Mouse (Mus musculus) erythroblast, adult 5-6 weeks (primary cell): ENCODE results near the gene Nim1k. TPM values are rescaled to one million over a fixed set of nuclear protein-coding genes. Genes with fewer than 3 reads are reported as not detected.
A peak's percentile ranks its signal among the peaks of the same experiment; 100 is the strongest.

ENCODE experiments used
- ATAC-seq: replicated peaks from 2 replicates; pipeline ENCODE4 v1.8.0; 2016; ENCODE audit warnings: moderate number of reproducible peaks, mild to moderate bottlenecking, moderate TSS enrichment, inconsistent platforms; ENCODE audit not compliant: poor library complexity, low FRiP score, severe bottlenecking
- total RNA-seq, 2 experiments: library from RNA; stranded (forward) in 1 of 2; stranded (reverse) in 1 of 2; fragments of 150-400 nt in 1 of 2; fragments of 200-764, 138-1000 nt in 1 of 2; gene quantifications; 2 replicates each; pipeline versions ENCODE4 v1.2.3 to v1.2.4; 2015 to 2017; ENCODE audit warnings: low replicate concordance in 2 of 2

Nim1k gene
- total RNA-seq (2015; ENCODE audit: low replicate concordance), result not detected in 2 replicates
- total RNA-seq (2017; ENCODE audit: low replicate concordance), result not detected in 2 replicates

GRCm38 (mm10) chr13:119755681-119756471 lies at the start of gene Nim1k:
Gene Nim1k, minus strand, starts transcription at chr13:119755882.
- ATAC-seq, result no peak; the same call in 1 of the 2 replicates

GRCm38 (mm10) chr13:119797656-119798055 lies 42.0 kb upstream of the Nim1k start:
- no peak for ATAC-seq

GRCm38 (mm10) chr13:119792791-119793404 lies 37.2 kb upstream of the Nim1k start:
- no peak for ATAC-seq

GRCm38 (mm10) chr13:119791580-119792135 lies 36.0 kb upstream of the Nim1k start:
- no peak for ATAC-seq

GRCm38 (mm10) chr13:119790761-119791579 lies 35.3 kb upstream of the Nim1k start, which contains the start of gene Zfp131:
Gene Zfp131, minus strand, starts transcription at chr13:119790889.
- ATAC-seq, result peak; percentile 96

GRCm38 (mm10) chr13:119789851-119790717 lies 34.4 kb upstream of the Nim1k start:
- ATAC-seq, result peak; percentile 39

GRCm38 (mm10) chr13:119783581-119783980 lies 27.9 kb upstream of the Nim1k start:
- ATAC-seq, result no peak

- no peak for ATAC-seq
Measured at GRCm38 (mm10) chr13:119768541-119768940, 12.9 kb upstream of the Nim1k start.

GRCm38 (mm10) chr13:119766480-119766879 lies 10.8 kb upstream of the Nim1k start:
- no peak for ATAC-seq

- ATAC-seq, result no peak
Measured at GRCm38 (mm10) chr13:119756831-119757230, 1.1 kb upstream of the Nim1k start.

GRCm38 (mm10) chr13:119755141-119755547 lies 538 bp downstream of the Nim1k start:
- no peak for ATAC-seq

GRCm38 (mm10) chr13:119754635-119755020 lies 1.1 kb downstream of the Nim1k start:
- no peak for ATAC-seq

GRCm38 (mm10) chr13:119753859-119754634 lies 1.6 kb downstream of the Nim1k start:
- ATAC-seq, result no peak

GRCm38 (mm10) chr13:119746930-119747329 lies 8.8 kb downstream of the Nim1k start:
- no peak for ATAC-seq

GRCm38 (mm10) chr13:119743470-119743869 lies 12.2 kb downstream of the Nim1k start:
- ATAC-seq, result no peak

- no peak for ATAC-seq
Measured at GRCm38 (mm10) chr13:119742711-119743415, 12.8 kb downstream of the Nim1k start.

- no peak for ATAC-seq
Measured at GRCm38 (mm10) chr13:119741390-119742237, 14.1 kb downstream of the Nim1k start.
